Mouse (Mus musculus) G1E (cell line): Measurements from ENCODE around the gene Hook2.

Source experiments
- CTCF ChIP-seq: IDR thresholded peaks from 2 replicates; pipeline ENCODE4 v1.5.1; 2012; ENCODE audit warnings: low read depth, low read length, inconsistent platforms, mixed read lengths
- GATA1 ChIP-seq: IDR thresholded peaks from 2 replicates; pipeline ENCODE4 v1.6.1; 2012; ENCODE audit warnings: borderline replicate concordance, low read length, inconsistent platforms, mixed read lengths
- TAL1 ChIP-seq: conservative IDR thresholded peaks from 2 replicates; pipeline ENCODE4 v1.6.1; 2012; ENCODE audit warnings: low read depth, low read length, inconsistent platforms, mixed read lengths

- no peak for TF ChIP-seq CTCF
- no peak for TF ChIP-seq GATA1
- no peak for TF ChIP-seq TAL1
Observed at GRCm38 (mm10) chr8:85037366-85037680, 46.9 kb downstream of the Hook2 start.
